30 mouse cellular contexts compared by ENCODE assay signal in the genomic region with DNA sequence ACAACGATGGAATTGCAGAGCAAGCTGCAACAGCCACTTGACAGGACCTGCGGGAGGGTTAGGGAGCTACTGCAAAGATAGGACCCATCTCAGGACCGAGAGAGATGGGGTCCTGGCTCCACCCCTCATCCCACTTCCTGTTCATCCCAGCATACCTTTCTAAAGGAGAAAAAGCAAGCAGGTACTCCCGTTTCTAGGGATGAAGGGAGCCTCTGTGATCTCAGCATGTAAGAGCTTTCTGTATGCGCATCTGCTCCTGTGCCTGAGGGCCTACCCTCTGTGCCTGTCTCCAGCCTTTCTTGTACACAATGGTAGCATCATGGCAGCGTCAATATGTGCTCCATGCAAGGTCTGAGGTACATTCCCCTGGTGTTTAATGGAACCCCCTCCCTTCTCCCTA.
DNase-seq lines count a peak whose midpoint lies in the region; ATAC-seq and TF ChIP-seq lines count a peak whose summit lies in the region.
"Had no signal": no experiment of that assay in that cellular context is flagged by ENCODE, and none has a peak within 500 bp of the region (broad histone marks: within the 10 kb centered on the region; RNA-seq: fewer than 3 reads in every experiment).

No protein-coding gene starts in this region.

- no peaks in the 10 kb centered on the region for H3K27me3 ChIP-seq in midbrain, embryonic 11.5 days (ENCODE audit: control insufficient read depth, insufficient read depth, low read length)
- H3K27me3 ChIP-seq in midbrain, embryonic 10.5 days (ENCODE audit: low read depth, poor library complexity, severe bottlenecking), result no peaks in the 10 kb centered on the region
- no peaks in the 10 kb centered on the region for H3K27me3 ChIP-seq in E14TG2a.4 (ENCODE audit: insufficient read depth, low read length)
- H3K27me3 ChIP-seq: CH12.LX; embryonic facial prominence, embryonic 13.5 days; embryonic facial prominence, embryonic 15.5 days; Patski had no signal

- H3K9me3 ChIP-seq in midbrain, embryonic 11.5 days (ENCODE audit: control insufficient read depth, low read length), result no peaks in the 10 kb centered on the region
- H3K9me3 ChIP-seq in midbrain, embryonic 10.5 days (replicated peaks), result no peaks in the 10 kb centered on the region
- no peaks in the 10 kb centered on the region for H3K9me3 ChIP-seq in E14TG2a.4 (ENCODE audit: low read length)
- H3K9me3 ChIP-seq: embryonic facial prominence, embryonic 13.5 days; embryonic facial prominence, embryonic 15.5 days; forebrain, embryonic 10.5 days; forebrain, embryonic 12.5 days had no signal

- H3K36me3 ChIP-seq in midbrain, embryonic 11.5 days (ENCODE audit: control insufficient read depth, insufficient read depth, low read length), result no peaks in the 10 kb centered on the region
- no peaks in the 10 kb centered on the region for H3K36me3 ChIP-seq in midbrain, embryonic 10.5 days
- H3K36me3 ChIP-seq in E14TG2a.4 (ENCODE audit: insufficient read depth, low read length), result no peaks in the 10 kb centered on the region
- H3K36me3 ChIP-seq: embryonic facial prominence, embryonic 13.5 days; embryonic facial prominence, embryonic 15.5 days; forebrain, embryonic 10.5 days; forebrain, embryonic 12.5 days; G1E had no signal

- H3K4me1 ChIP-seq in midbrain, embryonic 11.5 days (ENCODE audit: control insufficient read depth, insufficient read depth, low read length), result no peaks in the 10 kb centered on the region
- peaks cover 8% of the 10 kb centered on the region for H3K4me1 ChIP-seq in midbrain, embryonic 10.5 days
- H3K4me1 ChIP-seq in E14TG2a.4 (replicated peaks; ENCODE audit: low read depth, low read length), result peaks cover 55% of the 10 kb centered on the region

- 71% methylated on average over 6 of the region's 6 CpGs for WGBS in midbrain, embryonic 11.5 days
- WGBS in midbrain, embryonic 10.5 days, result 71% methylated on average over 6 of the region's 6 CpGs

- ATAC-seq in midbrain, embryonic 11.5 days (ENCODE audit: low FRiP score), result no peak
- ATAC-seq: activated CD4-positive, CD25-positive, alpha-beta regulatory T cell, adult 4 months; CD4-positive, CD25-positive, alpha-beta regulatory T cell, adult 4 months; forebrain, embryonic 14.5 days; forebrain, embryonic 16.5 days; Patski had no signal

- TF ChIP-seq CTCF in E14TG2a.4 (conservative IDR thresholded peaks at IDR 0.05; ENCODE audit: low read length), result no peak

- H3K4me3 ChIP-seq in midbrain, embryonic 11.5 days (ENCODE audit: low read depth, low read length), result no peak overlapping the region
- H3K4me3 ChIP-seq in midbrain, embryonic 10.5 days, result no peak overlapping the region
- H3K4me3 ChIP-seq in E14TG2a.4 (replicated peaks; ENCODE audit: low read length), result peak overlapping the region; percentile 32; the same call in 1 of the 2 replicates
- H3K4me3 ChIP-seq: embryonic facial prominence, embryonic 13.5 days; embryonic facial prominence, embryonic 15.5 days; erythroblast, embryonic 14.5 days; forebrain, embryonic 10.5 days; forebrain, embryonic 12.5 days had no signal

- H3K27ac ChIP-seq in midbrain, embryonic 11.5 days (ENCODE audit: low read depth, low read length), result no peak overlapping the region
- H3K27ac ChIP-seq in midbrain, embryonic 10.5 days (replicated peaks), result no peak overlapping the region
- H3K27ac ChIP-seq: embryonic facial prominence, embryonic 13.5 days; embryonic facial prominence, embryonic 15.5 days; forebrain, embryonic 10.5 days; forebrain, embryonic 12.5 days had no signal

- no peak overlapping the region for H3K4me2 ChIP-seq in midbrain, embryonic 11.5 days
- H3K4me2 ChIP-seq: embryonic facial prominence, embryonic 13.5 days; embryonic facial prominence, embryonic 15.5 days; forebrain, embryonic 12.5 days had no signal

- H3K9ac ChIP-seq in midbrain, embryonic 11.5 days (ENCODE audit: low read length), result no peak overlapping the region
- H3K9ac ChIP-seq: embryonic facial prominence, embryonic 13.5 days; embryonic facial prominence, embryonic 15.5 days; forebrain, embryonic 12.5 days had no signal

- DNase-seq in midbrain, embryonic 11.5 days (ENCODE audit: low spot score, missing footprints), result peak; percentile 81
- no peak for DNase-seq in midbrain, embryonic 10.5 days (ENCODE audit: low spot score)
- DNase-seq in ES-CJ7 (ENCODE audit: low read depth, low spot score), result peak; percentile 75
- peak; percentile 73 for DNase-seq in R1 (ENCODE audit: low read depth, low spot score)
- no peak for DNase-seq in kidney, adult 9 months
- no peak for DNase-seq in left cerebral cortex, adult 8-10 months (ENCODE audit: low spot score in 2 of 2)
- DNase-seq in cerebellum, adult 18-20 months, result no peak
- DNase-seq: adrenal gland, adult 8-10 months; adrenal gland, postnatal 14 days; adrenal gland, postnatal 36 days; B cell, adult 2 months; cerebellum, adult 11-12 months; cerebellum, adult 8-10 months; cerebellum, adult 9-11 months; cerebellum, postnatal 14 days; cerebellum, postnatal 36 days; embryo, embryonic 11 days had no signal

Comparison
In these comparisons a context has a peak if more than half of its experiments do, and no peak if none do; other contexts are left out.
1. DNase-seq: peak in midbrain, embryonic 11.5 days (single experiment), ES-CJ7 (single experiment) and R1 (single experiment); none in midbrain, embryonic 10.5 days (single experiment), kidney, adult 9 months (single experiment), left cerebral cortex, adult 8-10 months (0 of 2) and cerebellum, adult 18-20 months (0 of 2).